Mouse (Mus musculus): ENCODE measurements around the gene Ubtf. TPM values are rescaled to one million over a fixed set of nuclear protein-coding genes. Genes with fewer than 3 reads are reported as not detected.

Gene Ubtf
- polyA plus RNA-seq, 1 experiment from 2014 or later: 86.0 TPM

DNA sequence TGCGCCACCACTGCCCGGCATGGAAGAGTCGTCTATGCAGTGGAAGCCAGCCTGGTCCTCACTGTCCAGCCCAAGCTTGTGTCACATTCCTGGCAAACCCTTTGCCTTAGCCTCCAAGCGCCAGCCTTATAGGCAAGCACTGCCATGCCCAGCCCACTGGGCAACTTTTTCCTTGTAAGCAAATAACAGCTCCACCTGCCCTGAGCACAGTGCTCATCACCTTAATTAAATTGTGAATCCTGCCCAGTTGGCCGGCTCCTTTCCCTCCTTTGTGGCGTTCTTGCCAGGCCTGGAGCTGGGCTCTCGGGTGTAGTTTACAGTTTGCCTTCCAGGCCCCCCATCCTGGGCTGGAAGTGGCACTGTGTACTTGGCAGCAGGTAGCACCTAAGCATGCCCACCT, 56.3 kb downstream of the Ubtf start:
- Histone ChIP-seq H3K4me1 (replicated peaks; ENCODE audit: control insufficient read depth, insufficient read depth, low read length) (0 out of 2 replicates have a peak, but pooled peaks cover 3% of the 10 kb centered on the region), H3K9me3 (ENCODE audit: control insufficient read depth, low read length) (no peaks in the 10 kb centered on the region), H3K4me3 (ENCODE audit: low read depth, low read length) (no peak overlapping the region), H3K9ac (ENCODE audit: low read length) (no peak overlapping the region), H3K27ac (ENCODE audit: low read depth) (no peak overlapping the region), H3K36me3 (ENCODE audit: control insufficient read depth, insufficient read depth, low read length) (peaks cover 37% of the 10 kb centered on the region), H3K27me3 (replicated peaks; ENCODE audit: control insufficient read depth, insufficient read depth, low read length) (no peaks in the 10 kb centered on the region), H3K4me2 (ENCODE audit: low read length) (no peak overlapping the region)
- 93% methylated on average over 7 of the region's 7 CpGs for WGBS
- DNase-seq (ENCODE audit: low spot score): no peak
- no peak for ATAC-seq (replicated peaks; ENCODE audit: low FRiP score, low TSS enrichment, low read depth)

DNA sequence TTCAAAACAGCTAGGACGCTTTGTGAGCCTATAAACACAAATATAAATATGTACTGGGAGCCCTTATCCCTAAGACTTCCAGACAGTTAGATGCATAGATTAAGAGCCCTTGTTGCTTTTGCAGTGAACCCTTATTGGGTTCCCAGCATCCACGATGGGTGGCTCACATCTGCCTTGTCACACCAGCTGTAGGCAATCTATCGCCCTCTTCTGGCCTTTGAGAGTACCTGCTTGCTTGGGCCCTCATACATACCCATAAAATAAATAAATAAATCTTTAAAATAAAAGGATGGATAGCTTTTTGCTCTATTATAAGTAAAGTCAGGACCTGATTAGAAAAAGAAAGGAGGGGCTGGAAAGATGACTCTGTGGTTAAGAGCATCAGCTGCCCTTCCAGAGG, 61.0 kb downstream of the Ubtf start:
- Histone ChIP-seq H3K27ac (ENCODE audit: low read depth) (no peak overlapping the region), H3K9me3 (ENCODE audit: control insufficient read depth, low read length) (no peaks in the 10 kb centered on the region), H3K9ac (ENCODE audit: low read length) (no peak overlapping the region), H3K4me3 (ENCODE audit: low read depth, low read length) (no peak overlapping the region), H3K4me1 (replicated peaks; ENCODE audit: control insufficient read depth, insufficient read depth, low read length) (no peaks in the 10 kb centered on the region), H3K36me3 (ENCODE audit: control insufficient read depth, insufficient read depth, low read length) (peaks cover 39% of the 10 kb centered on the region), H3K4me2 (ENCODE audit: low read length) (no peak overlapping the region), H3K27me3 (replicated peaks; ENCODE audit: control insufficient read depth, insufficient read depth, low read length) (no peaks in the 10 kb centered on the region)
- DNase-seq (ENCODE audit: low spot score): no peak
- 91% methylated on average over 3 of the region's 3 CpGs for WGBS
- no peak for ATAC-seq (replicated peaks; ENCODE audit: low FRiP score, low TSS enrichment, low read depth)

DNA sequence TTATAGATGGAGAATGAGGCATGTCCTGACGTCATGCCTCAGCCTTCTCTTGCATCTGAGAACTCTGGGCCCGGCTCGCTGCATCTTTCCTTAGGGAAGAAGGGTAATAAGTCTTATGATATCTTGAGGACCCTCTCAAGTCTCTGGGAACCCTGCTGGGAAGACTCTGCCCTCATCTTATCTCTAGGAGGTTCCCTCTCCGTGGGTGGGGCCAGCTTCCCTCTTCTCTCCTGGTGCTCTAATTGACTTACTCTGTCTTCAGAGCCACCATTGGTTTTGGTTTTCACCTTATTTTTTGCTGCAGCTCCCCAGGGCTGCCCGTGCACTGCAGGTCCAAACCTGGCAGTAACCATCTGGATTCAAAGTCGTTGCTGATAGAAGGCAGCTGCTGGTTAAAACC, 61.4 kb downstream of the Ubtf start:
- H3K36me3 ChIP-seq (ENCODE audit: control insufficient read depth, insufficient read depth, low read length): peaks cover 35% of the 10 kb centered on the region
- H3K27me3 ChIP-seq (replicated peaks; ENCODE audit: control insufficient read depth, insufficient read depth, low read length): no peaks in the 10 kb centered on the region
- WGBS: 87% methylated on average over 6 of the region's 6 CpGs
- ATAC-seq (replicated peaks; ENCODE audit: low FRiP score, low TSS enrichment, low read depth) (no peak), DNase-seq (ENCODE audit: low spot score) (no peak)
- no peaks in the 10 kb centered on the region for H3K4me1 ChIP-seq (replicated peaks; ENCODE audit: control insufficient read depth, insufficient read depth, low read length)
- no peaks in the 10 kb centered on the region for H3K9me3 ChIP-seq (ENCODE audit: control insufficient read depth, low read length)
- no peak overlapping the region for H3K9ac ChIP-seq (ENCODE audit: low read length)
- H3K27ac ChIP-seq (ENCODE audit: low read depth): no peak overlapping the region
- no peak overlapping the region for H3K4me3 ChIP-seq (ENCODE audit: low read depth, low read length)
- no peak overlapping the region for H3K4me2 ChIP-seq (ENCODE audit: low read length)

DNA sequence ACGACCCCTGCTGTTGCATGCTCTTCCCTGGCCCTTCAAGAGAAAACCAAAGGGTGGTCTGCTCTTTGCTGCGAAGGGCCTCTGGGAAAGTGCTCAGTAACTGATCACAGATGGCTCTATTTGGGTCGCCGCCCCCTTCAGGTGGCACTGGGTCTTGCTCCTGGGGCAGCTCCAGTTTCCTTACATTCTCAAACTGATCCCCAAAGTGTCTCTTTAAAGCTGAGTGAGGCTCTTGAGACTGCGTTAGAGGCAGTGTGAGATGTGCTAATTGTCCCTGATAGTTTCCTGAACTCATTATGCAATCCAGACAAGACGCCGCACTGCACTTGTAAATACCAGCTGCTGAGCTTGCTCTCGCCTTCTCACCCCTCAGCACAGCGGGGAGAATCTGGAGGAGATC, 62.0 kb downstream of the Ubtf start:
- WGBS: 46% methylated on average over 9 of the region's 9 CpGs

More for the DNA sequence above, 62.0 kb downstream of the Ubtf start:
- H3K27me3 ChIP-seq (replicated peaks; ENCODE audit: control insufficient read depth, insufficient read depth, low read length): no peaks in the 10 kb centered on the region
- no peak overlapping the region for H3K4me2 ChIP-seq (ENCODE audit: low read length)
- H3K4me1 ChIP-seq (replicated peaks; ENCODE audit: control insufficient read depth, insufficient read depth, low read length): no peaks in the 10 kb centered on the region
- peaks cover 32% of the 10 kb centered on the region for H3K36me3 ChIP-seq (ENCODE audit: control insufficient read depth, insufficient read depth, low read length)
- DNase-seq (ENCODE audit: low spot score) (no peak), ATAC-seq (replicated peaks; ENCODE audit: low FRiP score, low TSS enrichment, low read depth) (no peak)
- H3K27ac ChIP-seq (ENCODE audit: low read depth): no peak overlapping the region
- no peaks in the 10 kb centered on the region for H3K9me3 ChIP-seq (ENCODE audit: control insufficient read depth, low read length)
- H3K4me3 ChIP-seq (ENCODE audit: low read depth, low read length): no peak overlapping the region
- no peak overlapping the region for H3K9ac ChIP-seq (ENCODE audit: low read length)

Other genes with a start within 250 kb of the Ubtf start
- gene Mpp2, start 231.2 kb downstream of the Ubtf start, polyA plus RNA-seq (2014; fragmentation: Nextera tagmentation; extraction: Ambion mirVana): 7.0 TPM in 2 replicates
- 2.0 TPM in 1 of 2 replicates, not detected in the other for gene Ppy, start 218.4 kb downstream of the Ubtf start, polyA plus RNA-seq (2014; fragmentation: Nextera tagmentation; extraction: Ambion mirVana)
- 41.5 TPM in 1 of 2 replicates, not detected in the other for gene Pyy, start 211.9 kb downstream of the Ubtf start, polyA plus RNA-seq (2014; fragmentation: Nextera tagmentation; extraction: Ambion mirVana)
- 1.7 and 3.4 TPM in 2 replicates for gene Nags, start 174.2 kb downstream of the Ubtf start, polyA plus RNA-seq (2014; fragmentation: Nextera tagmentation; extraction: Ambion mirVana)
- 22.6 and 27.1 TPM in 2 replicates for gene Tmem101, start 163.3 kb downstream of the Ubtf start, polyA plus RNA-seq (2014; fragmentation: Nextera tagmentation; extraction: Ambion mirVana)
- gene Lsm12, start 134.4 kb downstream of the Ubtf start, polyA plus RNA-seq (2014; fragmentation: Nextera tagmentation; extraction: Ambion mirVana): 88.4 and 89.9 TPM in 2 replicates
- 36.0 and 37.4 TPM in 2 replicates for gene G6pc3, start 130.1 kb downstream of the Ubtf start, polyA plus RNA-seq (2014; fragmentation: Nextera tagmentation; extraction: Ambion mirVana)
- gene Hdac5, start 89.6 kb downstream of the Ubtf start, polyA plus RNA-seq (2014; fragmentation: Nextera tagmentation; extraction: Ambion mirVana): 45.4 and 53.2 TPM in 2 replicates
- gene BC030867, start 70.9 kb downstream of the Ubtf start, polyA plus RNA-seq (2014; fragmentation: Nextera tagmentation; extraction: Ambion mirVana): 16.5 and 16.6 TPM in 2 replicates
- gene Asb16, start 51.0 kb downstream of the Ubtf start, polyA plus RNA-seq (2014; fragmentation: Nextera tagmentation; extraction: Ambion mirVana): 0.08 and 0.16 TPM in 2 replicates
- 50.5 and 55.5 TPM in 2 replicates for gene Tmub2, start 34.8 kb downstream of the Ubtf start, polyA plus RNA-seq (2014; fragmentation: Nextera tagmentation; extraction: Ambion mirVana)
- gene Atxn7l3, start 23.1 kb downstream of the Ubtf start, polyA plus RNA-seq (2014; fragmentation: Nextera tagmentation; extraction: Ambion mirVana): 17.5 and 18.1 TPM in 2 replicates
- gene Slc4a1, start 46.5 kb upstream of the Ubtf start, polyA plus RNA-seq (2014; fragmentation: Nextera tagmentation; extraction: Ambion mirVana): 1.8 and 2.8 TPM in 2 replicates
- gene Rundc3a, start 73.7 kb upstream of the Ubtf start, polyA plus RNA-seq (2014; fragmentation: Nextera tagmentation; extraction: Ambion mirVana): 7.6 and 10.0 TPM in 2 replicates
- gene Slc25a39, start 88.2 kb upstream of the Ubtf start, polyA plus RNA-seq (2014; fragmentation: Nextera tagmentation; extraction: Ambion mirVana): 281 and 296 TPM in 2 replicates
- gene Grn, start 110.6 kb upstream of the Ubtf start, polyA plus RNA-seq (2014; fragmentation: Nextera tagmentation; extraction: Ambion mirVana): 115 and 116 TPM in 2 replicates
- 4.5 and 4.7 TPM in 2 replicates for gene Fam171a2, start 127.9 kb upstream of the Ubtf start, polyA plus RNA-seq (2014; fragmentation: Nextera tagmentation; extraction: Ambion mirVana)
- 4.9 and 6.4 TPM in 2 replicates for gene Itga2b, start 150.4 kb upstream of the Ubtf start, polyA plus RNA-seq (2014; fragmentation: Nextera tagmentation; extraction: Ambion mirVana)
- gene Gpatch8, start 236.7 kb upstream of the Ubtf start, polyA plus RNA-seq (2014; fragmentation: Nextera tagmentation; extraction: Ambion mirVana): 40.1 and 49.6 TPM in 2 replicates